Mouse (Mus musculus) CD4-positive, CD25-positive, alpha-beta regulatory T cell (primary cell): ENCODE results near the gene Fam92a. TPM values are rescaled to one million over a fixed set of nuclear protein-coding genes. Genes with fewer than 3 reads are reported as not detected.

Source experiments
- polyA plus RNA-seq: library from polyadenylated mRNA; unstranded; fragments of 100-300 nt; shearing (Covaris generic); gene quantifications from one replicate; pipeline ENCODE4 v1.2.1, GENCODE M21; 2017

Fam92a gene
- polyA plus RNA-seq = 34.7 TPM

GRCm38 (mm10) chr4:12171318-12172091 is at the start of gene Fam92a:
Gene Fam92a, minus strand, starts transcription at chr4:12172015.

DNA sequence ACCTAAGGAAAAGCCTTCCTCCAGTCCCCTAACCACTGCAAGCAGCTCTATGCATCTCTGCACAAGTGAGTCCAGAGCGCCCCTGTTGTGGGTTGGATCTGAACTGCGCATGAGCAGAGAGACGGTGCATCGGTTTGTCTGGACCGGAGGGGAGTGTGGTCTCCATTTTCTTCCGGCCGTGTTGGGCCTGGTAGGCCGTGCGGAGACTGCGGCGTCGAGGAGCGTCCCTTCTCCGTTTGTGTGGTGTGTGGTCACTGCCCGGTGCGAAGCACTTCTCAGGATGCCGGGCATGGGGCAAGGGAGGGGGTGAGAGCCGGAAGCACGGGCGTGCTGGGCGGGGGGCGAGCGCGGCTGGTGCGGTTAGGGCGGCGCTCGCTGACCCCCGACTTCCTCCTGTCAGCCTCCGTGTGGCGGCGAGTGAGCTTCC is 31.7 kb downstream of the Fam92a start, which contains the start of gene Rbm12b1:
Gene Rbm12b1, plus strand, starts transcription at position 124 of the 427 bp plus-strand sequence.

Other genes starting within 250 kb of the Fam92a start
- 0.55 TPM for gene Gm10604, start 190.8 kb downstream of the Fam92a start, polyA plus RNA-seq
- gene Rbm12b2, start 82.6 kb downstream of the Fam92a start, polyA plus RNA-seq = 11.7 TPM
- 12.4 TPM for gene Rbm12b1, start 31.8 kb downstream of the Fam92a start, polyA plus RNA-seq